Mouse (Mus musculus) lung, embryonic 15.5 days (tissue): Measurements from ENCODE around the gene Vps37c. TPM values are rescaled to one million over a fixed set of nuclear protein-coding genes. Genes with fewer than 3 reads are reported as not detected.

ENCODE experiments used
- ATAC-seq: fragments of 200-750 bp; cut with Nextera tagmentation; 2 replicates; pipeline ENCODE4 v1.8.0; 2017; ENCODE audit warnings: moderate number of reproducible peaks, borderline replicate concordance; ENCODE audit not compliant: low FRiP score, low TSS enrichment; ENCODE audit errors: extremely low read depth
- H3K27ac ChIP-seq: fragments of 300-500 bp; sonication (generic); 2 replicates; pipeline ENCODE4 v1.5.1; 2015; ENCODE audit warnings: moderate library complexity, mild to moderate bottlenecking, inconsistent platforms
- H3K27me3 ChIP-seq: fragments of 300-500 bp; sonication (generic); 2 replicates; pipeline ENCODE4 v1.6.1; 2015; ENCODE audit warnings: inconsistent platforms
- H3K36me3 ChIP-seq: fragments of 300-500 bp; sonication (generic); 2 replicates; pipeline ENCODE4 v1.6.1; 2015; ENCODE audit warnings: inconsistent platforms
- H3K4me1 ChIP-seq: fragments of 300-500 bp; sonication (generic); 2 replicates; pipeline ENCODE4 v1.6.1; 2015; ENCODE audit warnings: inconsistent platforms
- H3K4me2 ChIP-seq: fragments of 300-500 bp; sonication (generic); 2 replicates; pipeline ENCODE4 v1.6.1; 2015; ENCODE audit warnings: inconsistent platforms, mild to moderate bottlenecking, moderate library complexity
- H3K4me3 ChIP-seq: fragments of 300-500 bp; sonication (generic); 2 replicates; pipeline ENCODE4 v1.5.1; 2015; ENCODE audit warnings: mild to moderate bottlenecking, inconsistent platforms
- H3K9ac ChIP-seq: fragments of 300-500 bp; sonication (generic); 2 replicates; pipeline ENCODE4 v1.6.1; 2015; ENCODE audit warnings: inconsistent platforms
- H3K9me3 ChIP-seq: fragments of 300-500 bp; sonication (generic); 2 replicates; pipeline ENCODE4 v1.6.1; 2016; ENCODE audit warnings: inconsistent platforms
- WGBS: fragments of 180-500 bp; shearing (Covaris S2); methylation state at CpG from one replicate; pipeline ENCODE4 v1.1.7; 2015; 5-methylcytosine and 5-hydroxymethylcytosine counted together
- polyA plus RNA-seq: library from polyadenylated mRNA; unstranded; fragments of >200 nt; fragmentation: Nextera tagmentation; extraction: Ambion mirVana; gene quantifications from 2 replicates; pipeline ENCODE4 v1.2.1, GENCODE M21; 2015

Gene Vps37c
- polyA plus RNA-seq: 30.3 and 33.4 TPM in 2 replicates

DNA sequence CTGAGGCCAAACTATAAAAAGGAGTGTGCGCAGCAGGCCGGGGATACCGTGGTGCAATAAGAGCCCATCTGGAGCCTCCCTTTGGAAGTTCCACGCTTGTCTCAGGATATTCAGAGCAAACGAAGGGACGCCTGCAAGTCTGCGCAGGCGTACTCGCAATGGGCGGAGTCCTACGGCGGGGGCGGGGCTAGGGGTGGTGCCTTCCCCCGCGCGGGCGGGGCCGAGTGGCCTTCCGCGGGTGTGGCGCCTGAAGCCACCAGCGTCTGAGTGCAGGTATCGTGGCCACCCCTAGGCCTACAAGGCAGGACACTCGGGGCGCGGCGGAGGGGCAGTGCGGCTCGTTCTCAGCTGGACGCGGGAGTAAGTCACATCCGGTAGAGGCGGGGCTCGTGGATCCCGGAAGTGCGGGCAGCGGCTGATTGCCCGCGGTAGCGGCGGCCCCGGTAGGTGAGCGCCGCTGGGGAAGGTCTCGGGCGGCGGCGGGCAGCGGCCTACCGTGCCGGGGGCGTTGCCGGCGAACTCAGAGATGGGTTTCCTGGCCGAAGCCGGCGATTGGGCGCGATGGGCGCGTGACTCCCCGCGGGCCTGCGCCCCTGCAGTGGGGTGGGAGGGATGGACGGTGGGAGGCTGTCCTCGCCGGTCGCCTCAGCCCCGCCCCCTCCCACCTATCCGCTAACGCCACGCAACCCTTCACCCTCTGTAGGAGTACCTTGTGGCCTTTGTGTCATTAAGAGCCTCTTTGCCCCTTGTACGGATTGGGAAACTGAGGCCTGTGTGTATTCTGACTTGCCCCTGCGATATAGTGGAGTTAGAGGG lies at the start of gene Vps37c:
Vps37c (plus strand) TSS at position 199 of the 816 bp plus-strand sequence.
- ATAC-seq: peak; percentile 94
- no peaks in the 10 kb centered on the region for H3K36me3 ChIP-seq
- H3K9ac ChIP-seq: peak within 1 kb of the TSS; percentile 88
- WGBS: under 1% methylated on average over 63 of the region's 74 CpGs
- H3K4me1 ChIP-seq: peaks cover 24% of the 10 kb centered on the region
- H3K9me3 ChIP-seq: no peaks in the 10 kb centered on the region
- peak within 1 kb of the TSS; percentile 98 for H3K27ac ChIP-seq
- no peaks in the 10 kb centered on the region for H3K27me3 ChIP-seq
- peak within 1 kb of the TSS; percentile 90 for H3K4me3 ChIP-seq
- H3K4me2 ChIP-seq: peak within 1 kb of the TSS; percentile 68

DNA sequence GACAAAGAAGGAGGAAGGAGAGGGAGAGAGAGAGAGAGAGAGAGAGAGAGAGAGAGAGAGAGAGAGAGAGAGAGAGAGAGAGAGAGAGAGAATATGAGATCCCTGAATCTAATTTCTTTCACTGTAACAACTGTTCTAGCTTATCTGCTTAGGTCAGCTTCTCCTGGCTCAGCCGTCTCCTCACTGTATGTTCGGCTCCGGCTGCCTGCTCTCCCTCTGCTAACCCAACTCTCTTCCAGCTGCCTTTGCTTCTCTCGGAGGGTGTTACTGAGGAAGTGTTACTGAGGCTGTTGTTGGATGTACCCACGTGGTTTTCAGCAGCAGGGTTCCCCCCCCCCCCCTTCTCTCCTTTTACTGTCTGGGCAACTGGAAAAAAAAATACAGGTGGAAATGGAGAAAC lies 48.5 kb upstream of the Vps37c start:
- Histone ChIP-seq H3K9ac (no peak overlapping the region), H3K4me2 (no peak overlapping the region), H3K27me3 (no peaks in the 10 kb centered on the region; the same call in 1 of the 2 replicates), H3K4me3 (no peak overlapping the region), H3K9me3 (no peaks in the 10 kb centered on the region), H3K27ac (no peak overlapping the region), H3K4me1 (peaks cover 3% of the 10 kb centered on the region), H3K36me3 (no peaks in the 10 kb centered on the region)
- WGBS: 3% methylated on average over 5 of the region's 5 CpGs
- no peak for ATAC-seq

DNA sequence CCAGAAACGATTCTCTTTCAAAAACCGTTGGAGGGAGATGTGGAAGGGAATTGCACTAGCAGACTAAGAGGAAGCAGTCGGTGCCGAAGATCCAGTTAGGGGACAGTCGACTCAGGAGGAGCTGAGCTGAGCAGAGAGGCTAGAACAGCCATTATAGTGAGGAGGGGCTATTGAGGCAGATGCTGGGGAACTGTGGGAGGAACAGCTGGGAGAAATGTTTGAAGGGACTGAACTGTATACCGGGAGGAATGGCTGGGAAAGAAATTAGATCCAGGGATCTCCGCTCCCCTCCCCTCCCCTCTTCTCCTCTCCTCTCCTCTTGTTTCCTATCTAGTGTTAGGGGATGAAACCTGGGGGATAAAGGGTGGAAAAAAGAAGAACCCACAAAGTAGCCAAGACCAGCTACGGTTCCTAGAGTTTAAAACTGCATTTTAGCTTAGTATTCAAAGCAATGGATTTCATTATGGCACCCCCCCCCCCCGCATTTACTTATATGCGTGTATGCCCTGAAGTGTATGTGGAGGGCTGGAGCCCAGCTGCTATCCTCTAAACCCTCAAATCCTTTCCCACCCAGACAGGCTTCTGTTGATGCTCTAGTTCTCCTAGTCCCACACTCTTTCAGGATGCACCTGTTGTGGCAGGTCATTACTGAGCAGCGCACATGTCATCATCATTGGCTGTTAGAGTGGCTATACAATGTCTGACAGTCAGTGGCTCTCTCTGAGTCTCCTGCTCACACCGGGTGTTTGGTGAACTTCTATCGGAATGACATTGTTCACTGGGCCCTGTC lies 47.8 kb upstream of the Vps37c start:
- Histone ChIP-seq H3K4me3 (no peak overlapping the region), H3K27ac (no peak overlapping the region), H3K4me1 (no peaks in the 10 kb centered on the region), H3K9me3 (no peaks in the 10 kb centered on the region), H3K27me3 (no peaks in the 10 kb centered on the region), H3K36me3 (no peaks in the 10 kb centered on the region), H3K4me2 (no peak overlapping the region), H3K9ac (no peak overlapping the region)
- no peak for ATAC-seq
- WGBS: 44% methylated on average over 13 of the region's 13 CpGs

DNA sequence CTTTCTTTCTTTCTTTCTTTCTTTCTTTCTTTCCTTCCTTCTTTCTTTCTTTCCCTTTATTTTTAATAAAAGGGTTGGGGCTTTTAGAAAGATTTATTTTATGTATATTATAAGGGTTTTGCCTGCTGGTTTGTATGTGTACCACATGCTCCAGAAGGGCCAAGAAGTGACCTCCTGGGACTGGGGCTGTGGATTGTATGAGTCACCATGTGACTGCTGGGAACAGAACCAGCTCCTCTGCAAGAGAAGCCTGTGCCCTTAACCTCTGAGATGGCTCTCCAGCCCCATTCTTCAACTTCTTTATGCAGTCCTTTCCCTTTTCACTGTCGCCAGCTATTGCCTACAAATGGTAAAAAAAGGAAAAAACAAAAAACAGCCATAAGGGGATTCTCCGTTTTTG lies 42.9 kb upstream of the Vps37c start:
- no peak overlapping the region for H3K4me3 ChIP-seq
- no peaks in the 10 kb centered on the region for H3K4me1 ChIP-seq
- H3K9ac ChIP-seq: no peak overlapping the region
- ATAC-seq: no peak
- H3K9me3 ChIP-seq: no peaks in the 10 kb centered on the region
- 79% methylated on average over 2 of the region's 2 CpGs for WGBS
- no peaks in the 10 kb centered on the region for H3K27me3 ChIP-seq
- no peak overlapping the region for H3K27ac ChIP-seq
- no peak overlapping the region for H3K4me2 ChIP-seq
- H3K36me3 ChIP-seq: no peaks in the 10 kb centered on the region

DNA sequence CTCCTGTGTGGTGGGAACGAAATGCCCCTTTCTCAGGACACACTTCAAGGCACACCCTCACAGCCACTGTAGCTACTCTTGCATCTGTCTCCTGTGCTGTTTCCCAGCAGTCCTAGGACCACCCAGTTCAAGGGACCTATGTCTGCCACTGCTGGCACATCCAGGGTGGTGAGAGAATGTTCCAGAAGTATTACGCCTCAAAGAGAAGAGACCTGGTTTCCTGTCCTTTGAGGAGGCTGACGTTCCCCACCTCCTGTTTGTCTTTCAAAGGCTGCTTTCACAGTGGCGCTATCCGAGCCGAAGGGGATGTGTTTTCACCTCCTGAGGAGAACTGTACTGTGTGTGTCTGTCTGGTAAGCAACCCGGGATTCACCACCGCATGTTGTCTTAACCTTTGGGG lies 40.4 kb upstream of the Vps37c start:
- Histone ChIP-seq H3K4me3 (no peak overlapping the region), H3K27me3 (no peaks in the 10 kb centered on the region), H3K4me1 (no peaks in the 10 kb centered on the region), H3K9me3 (no peaks in the 10 kb centered on the region), H3K4me2 (no peak overlapping the region), H3K27ac (no peak overlapping the region), H3K36me3 (no peaks in the 10 kb centered on the region), H3K9ac (no peak overlapping the region)
- no peak for ATAC-seq
- 60% methylated on average over 8 of the region's 8 CpGs for WGBS

DNA sequence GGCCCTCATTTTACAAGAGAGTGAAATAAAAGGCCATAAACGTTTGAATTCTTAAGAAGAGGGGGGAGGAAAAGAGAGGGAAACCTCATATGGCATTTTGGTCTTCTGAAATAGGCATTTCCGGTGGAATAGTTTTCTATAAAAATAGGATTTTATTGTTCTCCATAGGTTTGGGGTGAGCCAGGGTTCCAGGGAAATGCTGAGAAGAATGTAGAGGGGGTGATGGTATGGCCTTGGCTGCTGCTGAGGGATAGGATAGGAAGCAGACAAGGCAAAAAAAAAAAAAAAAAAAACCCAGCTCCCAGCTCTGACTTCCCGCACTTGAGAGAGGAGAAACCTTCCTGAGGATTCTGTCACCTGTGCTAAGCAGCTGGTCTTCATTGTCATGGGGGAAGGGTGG lies 32.5 kb upstream of the Vps37c start:
- no peak overlapping the region for H3K4me2 ChIP-seq
- no peaks in the 10 kb centered on the region for H3K4me1 ChIP-seq
- no peaks in the 10 kb centered on the region for H3K27me3 ChIP-seq
- 51% methylated on average over 3 of the region's 3 CpGs for WGBS
- no peak overlapping the region for H3K9ac ChIP-seq
- H3K9me3 ChIP-seq: no peaks in the 10 kb centered on the region
- H3K27ac ChIP-seq: no peak overlapping the region
- no peaks in the 10 kb centered on the region for H3K36me3 ChIP-seq
- no peak overlapping the region for H3K4me3 ChIP-seq
- ATAC-seq: no peak

DNA sequence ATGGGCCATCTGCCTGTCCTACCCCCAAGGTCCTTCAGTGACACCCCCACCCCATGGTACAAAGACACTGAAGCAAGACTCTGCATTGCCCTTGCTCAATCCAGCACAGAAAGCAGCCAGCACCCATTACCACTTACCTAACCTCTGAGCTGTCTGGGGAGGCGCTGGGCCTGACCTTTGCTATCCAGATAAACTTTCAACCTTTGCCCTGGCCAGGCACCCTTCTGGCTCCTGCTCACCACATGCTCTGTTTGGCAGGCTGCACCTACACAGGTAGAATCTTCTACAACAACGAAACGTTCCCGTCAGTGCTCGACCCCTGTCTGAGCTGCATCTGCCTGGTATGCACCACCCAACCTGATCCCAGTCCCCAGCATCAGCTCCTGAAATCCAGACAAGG lies 30.8 kb upstream of the Vps37c start:
- 36% methylated on average over 5 of the region's 5 CpGs for WGBS
- H3K9me3 ChIP-seq: no peaks in the 10 kb centered on the region

DNA sequence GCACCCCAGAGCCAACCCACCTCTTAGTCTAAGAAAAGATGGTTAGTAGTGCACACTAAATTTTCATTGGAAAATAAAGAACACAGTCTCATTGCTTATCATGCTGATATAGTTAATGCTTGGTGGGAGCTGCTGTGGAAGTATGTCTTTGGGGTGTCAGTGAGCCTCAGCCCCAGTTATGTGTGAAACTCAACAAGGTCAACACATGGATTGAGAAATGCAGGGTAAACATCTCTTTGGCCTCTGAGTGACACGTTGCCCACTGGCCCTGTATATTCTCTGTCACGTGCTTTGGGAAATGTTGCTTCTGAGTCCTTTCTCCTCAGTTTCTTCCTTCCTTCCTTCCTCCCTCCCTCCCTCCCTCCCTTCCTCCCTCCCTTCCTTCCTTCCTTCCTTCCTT lies 30.1 kb upstream of the Vps37c start:
- WGBS: 37% methylated on average over 2 of the region's 2 CpGs
- Histone ChIP-seq H3K9me3 (no peaks in the 10 kb centered on the region), H3K27ac (no peak overlapping the region), H3K4me2 (no peak overlapping the region), H3K4me3 (no peak overlapping the region), H3K4me1 (no peaks in the 10 kb centered on the region), H3K27me3 (no peaks in the 10 kb centered on the region), H3K36me3 (no peaks in the 10 kb centered on the region), H3K9ac (no peak overlapping the region)
- ATAC-seq: no peak

More for the DNA sequence above, 30.8 kb upstream of the Vps37c start:
- Histone ChIP-seq H3K4me3 (no peak overlapping the region), H3K9ac (no peak overlapping the region), H3K36me3 (no peaks in the 10 kb centered on the region), H3K4me1 (no peaks in the 10 kb centered on the region), H3K4me2 (no peak overlapping the region), H3K27me3 (no peaks in the 10 kb centered on the region), H3K27ac (no peak overlapping the region)
- ATAC-seq: no peak

DNA sequence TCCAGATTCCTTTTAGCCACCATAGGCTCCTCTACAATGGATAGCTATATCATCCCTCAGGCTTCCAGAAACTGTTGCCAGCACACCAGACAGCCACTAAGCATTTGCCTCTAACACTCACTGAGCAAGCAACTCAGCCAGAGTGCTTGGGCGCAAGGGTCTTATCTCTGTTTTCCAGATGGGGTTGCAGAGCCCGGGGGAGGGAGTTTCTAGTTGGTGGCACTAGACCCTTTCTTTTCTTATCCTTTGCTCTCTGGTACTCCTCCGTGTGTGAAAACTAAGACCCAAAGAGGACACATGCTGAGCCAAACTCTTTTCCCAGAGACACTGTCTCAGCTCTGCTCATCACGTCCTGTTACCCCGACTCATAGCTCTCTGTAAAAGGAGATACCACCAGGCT lies 27.2 kb upstream of the Vps37c start:
- ATAC-seq: no peak
- H3K9ac ChIP-seq: no peak overlapping the region
- no peak overlapping the region for H3K4me2 ChIP-seq
- H3K9me3 ChIP-seq: no peaks in the 10 kb centered on the region
- H3K4me3 ChIP-seq: no peak overlapping the region
- H3K4me1 ChIP-seq: no peaks in the 10 kb centered on the region
- no peaks in the 10 kb centered on the region for H3K36me3 ChIP-seq
- H3K27ac ChIP-seq: no peak overlapping the region
- no peaks in the 10 kb centered on the region for H3K27me3 ChIP-seq
- WGBS: 57% methylated on average over 5 of the region's 5 CpGs

DNA sequence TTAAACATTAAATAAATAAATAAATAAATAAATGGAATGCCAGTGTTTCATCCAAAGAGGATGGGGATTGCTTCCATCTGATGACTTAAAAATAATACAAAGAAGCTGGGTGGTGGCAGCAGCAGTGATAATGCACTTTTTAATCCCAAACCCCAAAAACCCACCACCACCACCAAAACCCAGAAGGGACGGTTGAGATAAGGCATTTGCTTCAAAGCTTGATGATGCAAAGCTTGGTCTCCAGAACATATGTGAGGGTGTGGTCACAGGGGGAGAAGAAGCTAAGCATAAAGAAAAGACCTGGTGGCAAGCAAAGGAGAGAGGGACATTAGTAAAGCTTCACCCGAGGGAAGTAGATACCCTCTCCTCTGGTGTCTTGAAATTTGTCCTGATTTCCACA lies 26.6 kb upstream of the Vps37c start:
- Histone ChIP-seq H3K27ac (no peak overlapping the region), H3K4me3 (no peak overlapping the region), H3K9ac (no peak overlapping the region), H3K36me3 (no peaks in the 10 kb centered on the region), H3K4me1 (no peaks in the 10 kb centered on the region), H3K4me2 (no peak overlapping the region), H3K9me3 (no peaks in the 10 kb centered on the region), H3K27me3 (no peaks in the 10 kb centered on the region)
- 80% methylated on average over 2 of the region's 2 CpGs for WGBS
- no peak for ATAC-seq

DNA sequence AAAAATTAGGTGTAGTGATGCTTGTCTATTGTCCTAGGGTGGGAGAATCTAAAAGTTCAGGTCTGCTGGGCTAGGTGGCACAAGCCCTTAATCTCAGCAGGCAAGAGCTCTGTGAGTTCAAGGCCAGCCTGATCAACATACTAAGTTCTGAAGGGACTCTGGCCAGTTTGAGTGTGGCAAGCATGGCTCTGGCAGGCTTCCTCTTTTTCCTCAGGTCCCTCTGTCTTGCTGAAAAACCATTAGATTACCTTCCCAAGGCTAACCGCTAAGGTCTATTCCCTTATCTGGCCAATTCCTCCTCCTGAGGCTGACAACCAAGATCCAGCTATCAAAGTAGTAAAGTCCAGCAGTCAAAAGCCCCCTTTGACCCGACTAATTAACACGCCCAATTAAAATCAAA lies 25.9 kb upstream of the Vps37c start:
- no peaks in the 10 kb centered on the region for H3K4me1 ChIP-seq
- H3K9ac ChIP-seq: no peak overlapping the region
- WGBS: 75% methylated on average over 3 of the region's 3 CpGs
- H3K9me3 ChIP-seq: no peaks in the 10 kb centered on the region
- H3K4me3 ChIP-seq: no peak overlapping the region
- no peak overlapping the region for H3K27ac ChIP-seq
- ATAC-seq: no peak
- no peaks in the 10 kb centered on the region for H3K36me3 ChIP-seq
- H3K27me3 ChIP-seq: no peaks in the 10 kb centered on the region
- no peak overlapping the region for H3K4me2 ChIP-seq

DNA sequence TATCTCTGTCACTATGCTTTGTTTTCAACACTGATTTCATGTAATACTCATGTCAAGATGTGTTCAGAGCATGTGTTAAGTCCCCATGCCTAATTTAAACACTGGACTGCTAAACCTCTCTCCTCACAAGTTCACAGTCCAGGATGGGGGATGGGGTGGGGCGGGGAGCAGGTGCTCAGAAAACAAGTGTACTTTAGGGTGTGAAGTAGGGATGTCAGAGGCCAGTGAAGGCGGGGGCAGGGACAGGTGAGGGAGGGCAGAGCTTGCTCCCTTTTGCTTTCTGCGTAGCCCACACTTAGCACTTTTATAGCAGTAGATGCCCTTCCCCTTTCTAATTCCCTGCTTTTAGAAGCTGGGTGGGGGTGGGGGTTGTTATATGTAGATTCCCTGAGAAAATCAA lies 23.4 kb upstream of the Vps37c start:
- Histone ChIP-seq H3K27ac (no peak overlapping the region), H3K9me3 (no peaks in the 10 kb centered on the region), H3K4me2 (no peak overlapping the region), H3K36me3 (no peaks in the 10 kb centered on the region), H3K4me3 (no peak overlapping the region), H3K4me1 (no peaks in the 10 kb centered on the region), H3K9ac (no peak overlapping the region), H3K27me3 (no peaks in the 10 kb centered on the region)
- 53% methylated on average over 3 of the region's 3 CpGs for WGBS
- ATAC-seq: no peak
